Mouse (Mus musculus) kidney, adult 2 months (tissue): ENCODE data around the gene Rapgef4.

ENCODE experiments used
- CTCF ChIP-seq: fragments of 200-500 bp; conservative IDR thresholded peaks from 2 replicates; pipeline ENCODE4 v1.5.1; 2011; ENCODE audit warnings: low read depth, mild to moderate bottlenecking, control low read depth, low read length, moderate library complexity, mixed read lengths; ENCODE audit not compliant: insufficient read depth, insufficient read length
- POLR2A ChIP-seq: fragments of 200-500 bp; IDR thresholded peaks from one replicate; pipeline ENCODE4 v1.6.1; 2011; ENCODE audit warnings: low read depth, low read length, control low read depth

DNA sequence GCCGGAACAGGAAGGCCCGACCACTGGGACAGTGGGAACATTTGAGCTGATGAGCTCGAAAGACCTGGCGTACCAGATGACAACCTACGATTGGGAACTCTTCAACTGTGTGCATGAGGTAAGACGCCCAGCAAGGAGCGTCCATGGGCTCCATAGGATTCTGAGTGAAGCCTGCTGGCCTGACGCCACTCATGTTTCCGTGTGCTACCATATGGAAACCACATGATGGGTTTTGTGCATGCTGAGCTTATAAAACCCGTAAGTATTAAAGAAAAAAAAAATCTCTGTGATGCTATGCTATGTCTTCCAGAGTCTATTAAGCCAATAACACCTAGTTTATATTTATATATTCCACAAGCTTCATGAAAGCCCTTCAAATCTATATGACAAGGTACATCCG is 253.0 kb downstream of the Rapgef4 start:
- TF ChIP-seq POLR2A (no peak), CTCF (no peak)
